Mouse (Mus musculus) intestine, embryonic 16.5 days (tissue): ENCODE results near the gene Micu1. TPM values are rescaled to one million over a fixed set of nuclear protein-coding genes. Genes with fewer than 3 reads are reported as not detected.
A peak's percentile ranks its signal among the peaks of the same experiment; 100 is the strongest.

Source experiments
- ATAC-seq: fragments of 200-750 bp; cut with Nextera tagmentation; 2 replicates; pipeline ENCODE4 v1.8.0; 2017; ENCODE audit warnings: moderate TSS enrichment, moderate library complexity
- H3K27ac ChIP-seq: fragments of 300-500 bp; sonication (generic); 2 replicates; pipeline ENCODE4 v1.5.1; 2014; ENCODE audit warnings: mild to moderate bottlenecking, low read length
- H3K27me3 ChIP-seq: fragments of 300-500 bp; sonication (generic); replicated peaks from 2 replicates; pipeline ENCODE4 v1.6.1; 2014; ENCODE audit warnings: low read length, control low read depth, mixed read lengths; ENCODE audit not compliant: control insufficient read depth, insufficient read depth
- H3K36me3 ChIP-seq: fragments of 300-500 bp; sonication (generic); 2 replicates; pipeline ENCODE4 v1.6.1; 2014; ENCODE audit warnings: low read length, control low read depth; ENCODE audit not compliant: control insufficient read depth, insufficient read depth
- H3K4me1 ChIP-seq: fragments of 300-500 bp; sonication (generic); 2 replicates; pipeline ENCODE4 v1.6.1; 2014; ENCODE audit warnings: low read length, control low read depth, mixed read lengths; ENCODE audit not compliant: control insufficient read depth, insufficient read depth
- H3K4me2 ChIP-seq: fragments of 300-500 bp; sonication (generic); 2 replicates; pipeline ENCODE4 v1.6.1; 2014; ENCODE audit warnings: low read depth, low read length, control low read depth
- H3K4me3 ChIP-seq: fragments of 300-500 bp; sonication (generic); 2 replicates; pipeline ENCODE4 v1.5.1; 2014; ENCODE audit warnings: mild to moderate bottlenecking, low read length
- H3K9ac ChIP-seq: fragments of 300-500 bp; sonication (generic); 2 replicates; pipeline ENCODE4 v1.6.1; 2014; ENCODE audit warnings: low read depth, low read length
- H3K9me3 ChIP-seq: fragments of 300-500 bp; sonication (generic); 2 replicates; pipeline ENCODE4 v1.6.1; 2016; ENCODE audit warnings: low read length, control low read depth; ENCODE audit not compliant: control insufficient read depth
- WGBS: fragments of 180-500 bp; shearing (Covaris S2); extraction: QIAGEN DNeasy Blood & Tissue Kit; methylation state at CpG from one replicate; pipeline ENCODE4 v1.1.7; 2014; 5-methylcytosine and 5-hydroxymethylcytosine counted together
- polyA plus RNA-seq: library from polyadenylated mRNA; unstranded; fragments of >200 nt; fragmentation: Nextera tagmentation; extraction: Ambion mirVana; gene quantifications from 2 replicates; pipeline ENCODE4 v1.2.1, GENCODE M21; 2015

The Micu1 gene
- polyA plus RNA-seq, 1 experiment from 2014 or later = 82.1 TPM

DNA sequence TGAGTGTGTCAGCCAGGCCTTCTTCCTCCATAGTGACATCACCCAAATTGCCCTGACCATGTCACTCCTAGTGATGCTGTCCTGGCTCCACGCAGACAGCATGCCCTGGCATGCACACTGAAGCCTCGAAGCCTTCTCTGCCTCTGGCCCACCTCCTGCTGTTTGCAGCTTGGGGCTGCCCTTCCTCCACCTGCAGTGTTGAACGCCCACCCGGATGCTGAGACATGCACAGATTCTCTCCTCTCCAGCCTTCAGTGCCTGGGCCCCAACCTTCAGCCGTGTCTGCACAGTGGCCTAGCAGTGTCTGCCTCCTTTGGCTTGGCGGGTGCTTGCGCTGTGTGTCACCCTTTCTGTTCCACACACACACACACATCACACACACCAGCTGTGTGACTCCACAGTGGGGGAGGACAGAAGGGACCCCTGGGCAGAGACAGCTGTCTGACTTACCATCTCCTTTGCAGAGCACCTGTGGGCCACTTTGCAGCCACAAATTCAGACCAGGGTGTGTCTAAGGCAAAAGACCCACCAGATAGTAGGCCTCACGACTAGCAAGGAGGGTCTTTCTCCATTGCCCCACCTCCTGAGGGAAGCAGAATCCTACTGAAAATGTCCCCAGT, 199.8 kb downstream of the Micu1 start:
- peak overlapping the region; percentile 31; the same call in 1 of the 2 replicates for H3K27ac ChIP-seq
- no peaks in the 10 kb centered on the region for H3K27me3 ChIP-seq
- H3K4me1 ChIP-seq = peaks cover 38% of the 10 kb centered on the region
- 70% methylated on average over 8 of the region's 8 CpGs for WGBS
- no peaks in the 10 kb centered on the region for H3K36me3 ChIP-seq
- no peaks in the 10 kb centered on the region for H3K9me3 ChIP-seq
- H3K9ac ChIP-seq = no peak overlapping the region
- ATAC-seq = no peak
- no peak overlapping the region for H3K4me3 ChIP-seq
- no peak overlapping the region for H3K4me2 ChIP-seq

DNA sequence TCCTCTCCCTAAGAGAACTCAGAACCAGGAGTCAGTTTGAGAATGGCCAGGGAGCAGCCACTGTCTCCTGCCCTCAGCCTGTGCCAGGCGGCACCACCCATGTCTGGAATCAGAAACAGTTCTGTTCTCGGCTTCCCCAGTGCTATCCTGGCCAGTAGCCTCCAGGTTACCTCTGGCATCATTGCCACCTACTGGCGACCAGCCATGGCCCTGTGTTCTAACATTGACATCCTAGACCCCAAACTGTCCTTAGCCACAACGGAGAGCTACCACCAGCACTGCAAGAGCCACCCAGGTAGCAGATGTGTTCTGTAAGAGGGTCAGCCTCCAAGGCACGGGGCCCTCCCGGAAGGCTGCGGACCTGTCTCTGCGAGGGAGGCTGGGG, 200.3 kb downstream of the Micu1 start:
- Histone ChIP-seq H3K27ac (peak overlapping the region; percentile 31; the same call in 1 of the 2 replicates), H3K4me3 (no peak overlapping the region), H3K9ac (0 out of 2 replicates have a peak overlapping the region, but pooled peaks have one; percentile 15), H3K36me3 (no peaks in the 10 kb centered on the region), H3K4me2 (no peak overlapping the region), H3K4me1 (peaks cover 41% of the 10 kb centered on the region), H3K9me3 (no peaks in the 10 kb centered on the region), H3K27me3 (no peaks in the 10 kb centered on the region)
- WGBS = 51% methylated on average over 8 of the region's 8 CpGs
- no peak for ATAC-seq

- Histone ChIP-seq H3K27me3 (no peaks in the 10 kb centered on the region), H3K9me3 (no peaks in the 10 kb centered on the region), H3K36me3 (no peaks in the 10 kb centered on the region), H3K4me1 (peaks cover 45% of the 10 kb centered on the region), H3K9ac (peak overlapping the region; percentile 15; the same call in 1 of the 2 replicates), H3K4me2 (no peak overlapping the region), H3K4me3 (no peak overlapping the region), H3K27ac (peak overlapping the region; percentile 27; the same call in 1 of the 2 replicates)
- ATAC-seq = no peak
- 47% methylated on average over 7 of the region's 7 CpGs for WGBS
Observed at GRCm38 (mm10) chr10:59903170-59903569, 200.9 kb downstream of the Micu1 start.

- Histone ChIP-seq H3K4me1 (peaks cover 48% of the 10 kb centered on the region), H3K9ac (peak overlapping the region; percentile 53)
- WGBS = 50% methylated on average over 3 of the region's 3 CpGs
Observed at GRCm38 (mm10) chr10:59907080-59907609, 204.9 kb downstream of the Micu1 start.

GRCm38 (mm10) chr10:59907695-59908299, 205.5 kb downstream of the Micu1 start:
- peaks cover 46% of the 10 kb centered on the region for H3K4me1 ChIP-seq
- WGBS = 22% methylated on average over 7 of the region's 7 CpGs
- H3K9me3 ChIP-seq = no peaks in the 10 kb centered on the region
- no peaks in the 10 kb centered on the region for H3K36me3 ChIP-seq
- peak; percentile 76 for ATAC-seq
- H3K4me3 ChIP-seq = no peak overlapping the region
- H3K27me3 ChIP-seq = no peaks in the 10 kb centered on the region
- peak overlapping the region; percentile 53 for H3K9ac ChIP-seq
- no peak overlapping the region for H3K4me2 ChIP-seq
- H3K27ac ChIP-seq = peak overlapping the region; percentile 84

More at GRCm38 (mm10) chr10:59907080-59907609, 204.9 kb downstream of the Micu1 start:
- H3K9me3 ChIP-seq = no peaks in the 10 kb centered on the region
- peak; percentile 24 for ATAC-seq
- H3K27me3 ChIP-seq = no peaks in the 10 kb centered on the region
- H3K4me2 ChIP-seq = no peak overlapping the region
- peak overlapping the region; percentile 84 for H3K27ac ChIP-seq
- no peaks in the 10 kb centered on the region for H3K36me3 ChIP-seq
- H3K4me3 ChIP-seq = no peak overlapping the region

GRCm38 (mm10) chr10:59908776-59909315, 206.6 kb downstream of the Micu1 start:
- no peak overlapping the region for H3K4me2 ChIP-seq
- H3K9me3 ChIP-seq = no peaks in the 10 kb centered on the region
- peaks cover 45% of the 10 kb centered on the region for H3K4me1 ChIP-seq
- H3K36me3 ChIP-seq = no peaks in the 10 kb centered on the region
- 0 out of 2 replicates have a peak, but pooled peaks have one; percentile 0 for ATAC-seq
- H3K27ac ChIP-seq = peak overlapping the region; percentile 84
- H3K9ac ChIP-seq = no peak overlapping the region
- WGBS = 48% methylated on average over 7 of the region's 7 CpGs
- no peaks in the 10 kb centered on the region for H3K27me3 ChIP-seq
- H3K4me3 ChIP-seq = no peak overlapping the region

DNA sequence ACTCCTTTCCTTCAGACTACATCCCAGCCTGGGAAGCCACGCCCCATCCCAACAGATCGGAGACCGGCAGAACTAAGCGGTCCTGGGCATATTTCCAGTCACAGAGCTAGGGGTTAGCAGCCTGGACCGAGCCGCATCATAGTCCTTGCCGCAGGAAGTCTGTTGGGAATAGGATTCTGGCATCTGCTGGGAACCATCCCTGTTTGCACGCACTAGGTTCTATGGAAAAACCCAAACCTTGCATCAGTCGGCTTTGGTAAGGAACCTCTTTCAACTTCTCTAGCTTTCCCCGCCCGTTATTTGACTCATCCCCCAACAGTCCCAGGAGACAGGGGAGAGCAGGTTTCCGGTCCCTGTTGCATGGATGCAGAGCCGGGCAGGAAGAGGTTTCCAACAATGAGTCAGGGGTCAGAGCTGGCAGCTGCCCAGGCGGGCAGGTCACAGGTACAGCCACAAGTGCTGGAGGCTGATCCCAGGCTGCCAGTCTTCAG, 207.1 kb downstream of the Micu1 start:
- peak; percentile 20 for ATAC-seq
- Histone ChIP-seq H3K27ac (peak overlapping the region; percentile 84), H3K4me1 (peaks cover 45% of the 10 kb centered on the region), H3K9me3 (no peaks in the 10 kb centered on the region), H3K9ac (peak overlapping the region; percentile 53; the same call in 1 of the 2 replicates), H3K4me2 (peak overlapping the region; percentile 30), H3K27me3 (no peaks in the 10 kb centered on the region), H3K4me3 (0 out of 2 replicates have a peak overlapping the region, but pooled peaks have one; percentile 7), H3K36me3 (no peaks in the 10 kb centered on the region)
- WGBS = 18% methylated on average over 14 of the region's 14 CpGs

DNA sequence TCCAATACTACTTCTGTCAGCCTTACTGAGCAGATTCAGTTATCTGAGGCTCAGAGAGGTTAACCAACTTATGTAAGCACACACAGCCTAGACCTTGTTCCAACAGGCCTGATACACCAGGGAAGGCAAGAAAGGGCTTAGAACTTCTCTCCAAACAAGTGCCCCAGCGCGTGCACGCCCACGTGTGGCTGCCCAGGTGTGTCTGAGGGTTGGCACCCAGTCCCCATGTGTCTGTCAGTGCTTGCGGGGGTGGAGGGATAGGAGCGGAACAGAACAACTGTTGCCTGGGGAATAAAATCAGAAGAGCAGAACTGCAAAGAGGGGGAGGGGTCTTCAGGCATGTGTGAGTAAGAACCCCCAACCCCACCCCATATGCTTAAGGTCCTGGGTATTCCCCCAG, 208.8 kb downstream of the Micu1 start:
- peak overlapping the region; percentile 66 for H3K27ac ChIP-seq
- no peaks in the 10 kb centered on the region for H3K27me3 ChIP-seq
- H3K4me3 ChIP-seq = no peak overlapping the region
- H3K4me1 ChIP-seq = peaks cover 49% of the 10 kb centered on the region
- H3K9me3 ChIP-seq = no peaks in the 10 kb centered on the region
- peak overlapping the region; percentile 45 for H3K4me2 ChIP-seq
- peak overlapping the region; percentile 65; the same call in 1 of the 2 replicates for H3K9ac ChIP-seq
- no peak for ATAC-seq
- no peaks in the 10 kb centered on the region for H3K36me3 ChIP-seq
- 31% methylated on average over 6 of the region's 6 CpGs for WGBS

- peak overlapping the region; percentile 45 for H3K4me2 ChIP-seq
- H3K27ac ChIP-seq = peak overlapping the region; percentile 66
- H3K4me3 ChIP-seq = 0 out of 2 replicates have a peak overlapping the region, but pooled peaks have one; percentile 9
- no peaks in the 10 kb centered on the region for H3K27me3 ChIP-seq
- H3K9ac ChIP-seq = peak overlapping the region; percentile 65
- WGBS = 7% methylated on average over 25 of the region's 25 CpGs
- H3K9me3 ChIP-seq = no peaks in the 10 kb centered on the region
- peak; percentile 42 for ATAC-seq
- H3K4me1 ChIP-seq = peaks cover 55% of the 10 kb centered on the region
- no peaks in the 10 kb centered on the region for H3K36me3 ChIP-seq
Observed at GRCm38 (mm10) chr10:59911561-59912198, 209.4 kb downstream of the Micu1 start.
